Mouse (Mus musculus) megakaryocyte progenitor cell, adult 5-6 weeks (primary cell): ENCODE measurements around the gene Slc9a1. TPM values are rescaled to one million over a fixed set of nuclear protein-coding genes. Genes with fewer than 3 reads are reported as not detected.

ENCODE experiments used
- ATAC-seq: replicated peaks from 2 replicates; pipeline ENCODE4 v1.8.0; 2016; ENCODE audit warnings: mild to moderate bottlenecking, moderate TSS enrichment, inconsistent platforms; ENCODE audit not compliant: poor library complexity
- total RNA-seq, 2 experiments: library from RNA; stranded (forward) in 1 of 2; stranded (reverse) in 1 of 2; fragments of 157-497, 149-512 nt in 1 of 2; fragments of 200-1000 nt in 1 of 2; gene quantifications; 2 replicates each; pipeline versions ENCODE4 v1.2.3 to v1.2.4; 2015 to 2017

The Slc9a1 gene
- total RNA-seq, 2 experiments from 2014 or later = 6.3 to 15.1 TPM

DNA sequence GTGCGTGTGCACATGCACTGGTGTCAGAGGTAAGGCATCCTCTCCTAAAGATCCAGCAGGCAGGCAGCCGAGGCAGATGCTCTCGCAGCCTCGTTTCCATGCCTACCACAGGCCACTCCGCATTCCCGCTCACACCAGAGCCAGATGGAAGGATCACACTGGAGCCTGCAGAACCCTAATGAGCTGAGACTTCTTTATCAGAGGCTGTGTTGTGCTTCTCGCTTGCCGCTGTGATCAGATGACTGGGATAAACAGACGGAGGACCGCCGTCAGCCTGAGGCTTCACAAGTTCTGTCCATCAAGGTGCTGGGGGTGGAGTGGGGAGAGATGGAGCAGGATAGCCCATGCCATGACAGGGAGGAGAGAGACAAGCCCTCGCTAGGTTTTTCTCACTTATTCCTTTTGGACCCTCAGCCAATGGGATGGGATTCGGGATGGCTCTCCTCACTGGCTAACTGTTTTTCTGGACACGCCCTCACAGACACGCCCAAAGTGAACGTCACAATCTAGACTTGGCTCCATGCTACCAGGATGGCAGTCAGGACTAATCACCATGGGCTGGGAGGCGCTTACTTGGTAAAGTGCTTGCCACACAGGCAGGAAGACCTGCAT, 63.2 kb downstream of the Slc9a1 start:
- no peak for ATAC-seq

- ATAC-seq = no peak
Measured at GRCm38 (mm10) chr4:133435921-133436320, 66.4 kb downstream of the Slc9a1 start.

GRCm38 (mm10) chr4:133439460-133440376, 70.2 kb downstream of the Slc9a1 start:
- ATAC-seq = no peak

DNA sequence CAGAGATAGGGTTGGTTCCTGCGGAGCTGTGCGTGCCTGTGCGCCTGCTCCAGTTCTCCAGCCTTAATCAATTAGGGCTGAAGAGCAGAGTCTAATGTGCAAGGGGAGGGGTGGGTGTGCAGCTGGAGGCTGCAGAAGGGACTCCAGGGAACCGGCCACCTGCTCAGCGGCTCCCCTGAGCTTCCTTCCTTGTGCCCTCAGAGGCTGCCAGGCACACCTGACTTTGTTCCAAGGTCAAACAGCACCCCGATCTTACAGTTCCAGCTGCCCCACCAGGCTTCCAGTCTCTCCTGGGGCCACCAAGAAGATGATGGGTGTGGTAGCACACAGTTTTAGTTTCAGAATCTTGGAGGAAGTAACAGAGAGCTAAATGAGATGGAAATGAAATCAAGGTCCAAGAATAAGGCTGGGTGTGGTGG, 70.9 kb downstream of the Slc9a1 start:
- peak; percentile 29; the same call in 1 of the 2 replicates for ATAC-seq

- ATAC-seq = no peak
Measured at GRCm38 (mm10) chr4:133442194-133442593, 72.7 kb downstream of the Slc9a1 start.

DNA sequence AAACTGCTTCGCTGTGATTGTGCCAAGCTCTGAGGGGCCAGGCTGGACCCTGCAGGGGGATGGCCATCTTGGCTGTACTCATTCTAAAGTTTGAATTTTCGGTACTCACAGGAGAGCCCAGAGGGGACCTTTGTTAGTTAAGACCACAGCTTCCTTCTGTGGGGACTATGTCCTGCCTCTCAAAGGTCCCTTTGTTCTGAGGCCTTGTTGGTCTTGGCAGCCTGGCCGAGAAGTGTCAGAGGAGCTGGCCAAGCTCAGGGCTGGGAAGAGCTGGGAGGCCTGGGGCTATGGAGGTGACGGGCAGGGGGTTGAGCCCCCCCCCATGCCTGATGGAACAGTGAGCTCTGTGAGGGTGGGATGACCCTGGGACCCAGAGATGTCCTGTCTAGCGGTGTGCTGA, 73.6 kb downstream of the Slc9a1 start:
- no peak for ATAC-seq

GRCm38 (mm10) chr4:133445727-133446126, 76.2 kb downstream of the Slc9a1 start:
- no peak for ATAC-seq

DNA sequence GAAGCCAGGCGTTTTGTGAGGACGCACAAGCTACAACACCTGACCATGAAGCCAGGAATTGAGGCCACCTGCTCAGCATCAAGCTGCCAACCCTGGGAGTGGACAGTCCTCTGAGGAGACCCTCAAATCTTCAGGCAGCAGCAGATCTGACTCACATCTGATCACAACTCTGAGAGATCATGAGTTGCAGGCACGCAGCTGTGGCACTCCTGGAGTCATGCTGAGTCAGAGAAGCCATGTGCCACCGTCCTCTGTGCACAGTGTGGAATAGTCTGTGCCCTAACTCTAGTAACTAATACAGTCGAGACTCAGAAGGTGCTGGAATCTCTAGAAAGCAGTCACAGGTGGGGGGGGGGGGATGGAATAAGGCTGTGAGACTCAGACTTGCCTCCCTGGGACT, 77.9 kb downstream of the Slc9a1 start:
- no peak for ATAC-seq

DNA sequence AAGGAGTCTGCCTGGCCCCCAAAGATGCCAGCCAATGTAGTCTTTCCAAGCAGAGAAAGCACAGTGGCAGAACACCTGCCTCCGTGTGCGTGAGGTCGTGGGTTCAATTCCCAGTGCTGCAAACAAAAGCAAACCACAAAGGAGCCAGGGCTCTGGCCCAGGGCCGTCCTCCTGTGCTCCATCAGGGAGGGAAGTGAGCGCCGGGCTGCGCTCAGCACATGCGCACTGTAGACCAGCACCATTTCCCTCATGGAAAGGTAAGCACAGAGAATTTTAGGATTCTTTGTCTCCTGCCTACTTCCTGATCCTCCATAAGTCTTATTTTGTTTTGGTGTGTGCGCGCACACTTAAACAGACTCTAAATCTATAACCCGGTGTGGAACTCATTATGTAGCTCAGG, 78.5 kb downstream of the Slc9a1 start:
- ATAC-seq = no peak

- no peak for ATAC-seq
Measured at GRCm38 (mm10) chr4:133448708-133449388, 79.3 kb downstream of the Slc9a1 start.

DNA sequence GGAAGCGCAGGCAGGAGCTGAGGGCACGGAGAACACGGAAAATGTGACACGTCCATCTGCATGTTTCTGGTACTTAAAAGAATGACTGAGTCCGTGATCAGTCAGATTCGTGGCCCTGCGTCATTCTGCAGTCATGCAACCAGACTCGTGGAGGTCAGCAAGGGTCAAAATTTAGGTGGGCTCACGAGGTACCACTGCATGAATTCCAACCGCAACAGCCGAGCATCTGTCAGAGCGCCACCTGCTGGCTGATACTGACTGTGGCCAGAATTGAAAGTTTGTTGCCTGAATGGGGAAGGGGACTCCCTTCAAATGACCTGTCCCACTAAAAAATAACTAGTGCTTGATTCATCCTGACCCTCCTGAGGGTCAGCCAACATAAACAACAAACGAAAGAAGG, 80.2 kb downstream of the Slc9a1 start:
- ATAC-seq = peak; percentile 51; the same call in 1 of the 2 replicates

DNA sequence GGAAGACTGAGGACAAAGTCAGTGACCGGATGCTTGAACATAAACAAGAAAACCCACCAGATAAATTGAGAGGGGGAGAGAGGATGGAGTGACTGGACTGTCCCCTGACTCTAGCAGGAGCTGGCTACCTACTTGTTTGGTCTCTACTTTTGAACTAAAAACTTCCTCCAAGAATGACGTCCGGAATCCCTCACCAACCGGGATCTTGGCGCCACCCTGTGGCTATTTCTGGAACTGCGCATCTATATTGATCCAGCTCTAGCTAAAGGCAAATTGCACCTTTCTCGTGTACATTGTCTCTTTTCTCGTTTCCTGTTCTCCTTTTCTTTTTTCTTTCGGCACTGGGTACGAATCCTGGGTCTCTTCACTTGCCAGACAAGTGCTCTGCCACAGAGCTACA, 82.0 kb downstream of the Slc9a1 start:
- peak; percentile 81 for ATAC-seq

GRCm38 (mm10) chr4:133452433-133452832, 82.9 kb downstream of the Slc9a1 start:
- ATAC-seq = no peak

DNA sequence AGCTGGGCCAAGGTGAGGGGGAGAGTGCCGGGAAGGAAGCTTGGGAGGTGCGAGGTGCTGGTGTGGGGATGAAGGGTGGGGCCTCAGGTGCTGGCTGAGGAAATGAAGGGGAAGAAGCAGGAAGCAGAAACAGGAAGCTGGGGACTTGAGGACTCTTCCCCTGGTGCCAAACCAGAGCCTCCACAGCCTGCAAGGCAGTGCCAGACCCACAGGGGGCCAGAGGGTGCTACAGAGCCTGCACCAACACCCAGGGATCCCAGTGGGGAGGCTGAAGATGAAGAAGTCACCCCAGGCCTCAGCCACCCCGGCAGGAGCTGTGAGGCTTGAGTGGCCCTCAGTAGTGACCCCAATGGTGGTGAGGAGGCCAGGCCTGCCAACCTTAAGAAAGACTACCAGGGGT, 88.5 kb downstream of the Slc9a1 start:
- ATAC-seq = peak; percentile 88

GRCm38 (mm10) chr4:133460006-133460405, 90.5 kb downstream of the Slc9a1 start:
- ATAC-seq = no peak

- no peak for ATAC-seq
Measured at GRCm38 (mm10) chr4:133460796-133461325, 91.4 kb downstream of the Slc9a1 start.

GRCm38 (mm10) chr4:133461362-133461761, 91.9 kb downstream of the Slc9a1 start:
- no peak for ATAC-seq

DNA sequence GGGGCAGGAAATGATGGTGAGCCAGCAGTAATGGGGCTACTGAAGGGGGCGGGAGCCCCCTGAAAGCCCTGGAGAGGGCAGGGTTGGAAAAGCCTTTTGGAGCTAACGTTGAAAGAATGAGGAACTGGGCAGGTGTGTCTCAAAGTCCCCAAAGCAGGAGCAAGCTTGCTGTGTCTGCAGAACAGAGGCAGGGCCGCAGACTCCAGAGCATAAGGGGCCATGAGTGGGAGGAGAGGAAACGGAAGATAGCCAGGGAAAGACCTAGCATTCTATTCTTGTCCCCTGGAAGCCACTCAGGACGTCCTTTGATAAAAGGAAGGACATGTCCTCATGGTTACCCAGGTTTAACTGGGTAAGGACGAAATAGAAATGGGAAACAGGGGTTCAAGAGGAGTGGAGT, 93.7 kb downstream of the Slc9a1 start:
- ATAC-seq = no peak

- ATAC-seq = peak; percentile 95
Measured at GRCm38 (mm10) chr4:133468080-133468479, 98.6 kb downstream of the Slc9a1 start.

GRCm38 (mm10) chr4:133469122-133469521, 99.6 kb downstream of the Slc9a1 start:
- ATAC-seq = no peak

GRCm38 (mm10) chr4:133471135-133471821, 101.8 kb downstream of the Slc9a1 start:
- ATAC-seq = no peak
